Mouse (Mus musculus) liver, postnatal 0 days (tissue): ENCODE data around the gene Fetub.
A peak's percentile ranks its signal among the peaks of the same experiment; 100 is the strongest.

Experiments used
- CTCF ChIP-seq: sonication (generic); IDR thresholded peaks from 2 replicates; pipeline ENCODE4 v1.5.1; 2016; ENCODE audit warnings: antibody characterized with exemption, low read depth
- EP300 ChIP-seq: IDR thresholded peaks from 2 replicates; pipeline ENCODE4 v1.6.1; 2016; ENCODE audit warnings: antibody characterized with exemption, low read depth, mild to moderate bottlenecking

GRCm38 (mm10) chr16:22919971-22920854, 2.1 kb downstream of the Fetub start:
- no peak for TF ChIP-seq CTCF
- peak; percentile 27; the same call in 1 of the 2 replicates for TF ChIP-seq EP300
